ENCODE assay signal across 10 mouse cellular contexts in the genomic region with DNA sequence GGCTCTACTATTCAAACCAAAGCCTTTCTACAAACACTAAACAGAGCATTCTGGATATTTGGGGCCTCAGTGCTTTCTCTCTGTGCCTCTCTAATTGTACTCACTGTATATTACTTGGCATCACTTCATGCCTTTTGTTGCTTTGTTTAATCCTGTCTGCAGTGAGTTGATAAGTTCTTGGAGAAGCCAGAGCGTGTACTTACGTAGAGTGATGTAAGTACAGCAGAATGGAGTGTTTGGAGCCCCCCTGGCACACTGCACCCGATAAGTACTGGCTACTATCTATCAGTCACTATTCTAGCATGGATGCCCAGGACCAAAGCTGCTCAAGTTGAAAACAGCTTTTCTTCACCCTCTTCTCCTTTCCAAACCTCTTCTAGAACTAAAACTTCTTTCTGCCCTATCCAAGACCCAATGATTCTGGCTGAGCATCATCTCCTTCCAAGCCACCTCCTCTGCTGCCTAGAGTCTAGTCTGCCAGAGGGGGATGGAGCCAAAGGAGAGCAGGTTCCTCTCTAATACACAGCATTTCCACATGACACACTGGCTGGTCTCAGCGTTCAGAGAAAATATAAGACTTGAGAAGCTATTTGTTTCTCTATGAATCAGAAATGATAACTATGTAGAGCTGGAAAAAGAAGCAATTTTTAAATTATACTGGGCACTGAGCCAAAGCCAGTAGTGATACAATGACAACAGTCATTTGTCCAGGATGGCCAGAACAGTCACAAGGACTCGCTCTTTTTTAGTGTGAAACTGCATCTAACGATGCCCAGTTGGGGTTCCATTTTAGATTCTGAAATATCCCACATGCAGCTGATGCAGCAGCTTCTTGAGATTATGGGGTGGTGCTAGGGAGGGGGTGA. TPM values are rescaled to one million over a fixed set of nuclear protein-coding genes. Genes with fewer than 3 reads are reported as not detected.
DNase-seq lines count a peak whose midpoint lies in the region; ATAC-seq lines count a peak whose summit lies in the region.
"Had no signal": no experiment of that assay in that cellular context is flagged by ENCODE, and none has a peak within 500 bp of the region (broad histone marks: within the 10 kb centered on the region; RNA-seq: fewer than 3 reads in every experiment).

No protein-coding gene starts in this region.

- ATAC-seq in lung, embryonic 16.5 days (ENCODE audit: low read depth), result peak; percentile 31; the same call in 1 of the 2 replicates
- ATAC-seq in embryonic facial prominence, embryonic 13.5 days (ENCODE audit: insufficient number of reproducible peaks, insufficient read depth, low FRiP score, low TSS enrichment, low read depth), result no peak
- ATAC-seq in midbrain, embryonic 16.5 days, result no peak

- no peaks in the 10 kb centered on the region for H3K36me3 ChIP-seq in lung, embryonic 16.5 days (ENCODE audit: control insufficient read depth, insufficient read depth, low read length)
- no peaks in the 10 kb centered on the region for H3K36me3 ChIP-seq in embryonic facial prominence, embryonic 13.5 days
- no peaks in the 10 kb centered on the region for H3K36me3 ChIP-seq in midbrain, embryonic 16.5 days (ENCODE audit: control insufficient read depth, insufficient read depth, low read length)
- H3K36me3 ChIP-seq: midbrain, embryonic 12.5 days had no signal

- H3K27me3 ChIP-seq in lung, embryonic 16.5 days (ENCODE audit: control insufficient read depth, insufficient read depth, low read depth, low read length), result no peaks in the 10 kb centered on the region
- no peaks in the 10 kb centered on the region for H3K27me3 ChIP-seq in embryonic facial prominence, embryonic 13.5 days
- H3K27me3 ChIP-seq in midbrain, embryonic 16.5 days (ENCODE audit: control insufficient read depth, insufficient read depth, low read depth, low read length), result no peaks in the 10 kb centered on the region
- H3K27me3 ChIP-seq: midbrain, embryonic 12.5 days had no signal

- DNase-seq in heart, adult 11 months, result peak; percentile 79
- no peak for DNase-seq in heart, postnatal 10 days
- no peak for DNase-seq in lung, postnatal 25 days (ENCODE audit: low spot score)
- no peak for DNase-seq in ovary, postnatal 36 days (ENCODE audit: low spot score)
- no peak for DNase-seq in urinary bladder, postnatal 36 days (ENCODE audit: low spot score in 2 of 2)
- DNase-seq: kidney, adult 18-20 months had no signal

- no peak overlapping the region for H3K4me2 ChIP-seq in lung, embryonic 16.5 days (ENCODE audit: low read depth, low read length)
- no peak overlapping the region for H3K4me2 ChIP-seq in embryonic facial prominence, embryonic 13.5 days
- H3K4me2 ChIP-seq in midbrain, embryonic 16.5 days (ENCODE audit: low read length), result no peak overlapping the region
- H3K4me2 ChIP-seq: midbrain, embryonic 12.5 days had no signal

- intact Hi-C loops in heart, postnatal 10 days (cut with DNase I), result no loop called here

- H3K4me1 ChIP-seq in lung, embryonic 16.5 days (replicated peaks; ENCODE audit: control insufficient read depth, insufficient read depth, low read length), result peaks cover 35% of the 10 kb centered on the region
- peaks cover 40% of the 10 kb centered on the region for H3K4me1 ChIP-seq in embryonic facial prominence, embryonic 13.5 days
- H3K4me1 ChIP-seq in midbrain, embryonic 16.5 days (ENCODE audit: control insufficient read depth, insufficient read depth, low read length), result peaks cover 40% of the 10 kb centered on the region

- no peak overlapping the region for H3K9ac ChIP-seq in lung, embryonic 16.5 days (ENCODE audit: low read length)
- no peak overlapping the region for H3K9ac ChIP-seq in embryonic facial prominence, embryonic 13.5 days
- H3K9ac ChIP-seq in midbrain, embryonic 16.5 days (ENCODE audit: low read depth, low read length), result no peak overlapping the region
- H3K9ac ChIP-seq: midbrain, embryonic 12.5 days had no signal

- WGBS in lung, embryonic 16.5 days, result 42% methylated on average over 6 of the region's 6 CpGs
- WGBS in embryonic facial prominence, embryonic 13.5 days, result 81% methylated on average over 6 of the region's 6 CpGs
- WGBS in midbrain, embryonic 16.5 days, result 62% methylated on average over 6 of the region's 6 CpGs

- H3K27ac ChIP-seq in lung, embryonic 16.5 days (ENCODE audit: low read length), result no peak overlapping the region
- 0 out of 2 replicates have a peak overlapping the region, but pooled peaks have one; percentile 28 for H3K27ac ChIP-seq in embryonic facial prominence, embryonic 13.5 days
- peak overlapping the region; percentile 44 for H3K27ac ChIP-seq in midbrain, embryonic 16.5 days (ENCODE audit: low read length)

- no peaks in the 10 kb centered on the region for H3K9me3 ChIP-seq in lung, embryonic 16.5 days (ENCODE audit: control insufficient read depth, low read length)
- no peaks in the 10 kb centered on the region for H3K9me3 ChIP-seq in embryonic facial prominence, embryonic 13.5 days
- H3K9me3 ChIP-seq in midbrain, embryonic 16.5 days (replicated peaks; ENCODE audit: control insufficient read depth, low read length, poor library complexity, severe bottlenecking), result no peaks in the 10 kb centered on the region
- H3K9me3 ChIP-seq: midbrain, embryonic 12.5 days had no signal

- no peak overlapping the region for H3K4me3 ChIP-seq in lung, embryonic 16.5 days (ENCODE audit: low read length)
- H3K4me3 ChIP-seq in embryonic facial prominence, embryonic 13.5 days, result no peak overlapping the region
- no peak overlapping the region for H3K4me3 ChIP-seq in midbrain, embryonic 16.5 days (ENCODE audit: low read depth, low read length)
- H3K4me3 ChIP-seq: midbrain, embryonic 12.5 days had no signal

RNA-seq across cellular contexts. Expression of gene Tbxas1, which starts 28.6 kb away (rescaled TPM):
- 1 to 10 TPM; 1.0 to 1.4 TPM for total RNA-seq in heart, postnatal 10 days (2021)
- 3.9 and 4.1 TPM in 2 replicates for polyA plus RNA-seq in lung, embryonic 16.5 days (2015; fragmentation: Nextera tagmentation; extraction: Ambion mirVana)
- 1.1 and 2.5 TPM in 2 replicates for polyA plus RNA-seq in embryonic facial prominence, embryonic 13.5 days (2015; fragmentation: Nextera tagmentation; extraction: Ambion mirVana)
- 1.8 TPM in 2 replicates for polyA plus RNA-seq in midbrain, embryonic 16.5 days (2015; fragmentation: Nextera tagmentation; extraction: Ambion mirVana)

RNA-seq across cellular contexts. Expression of gene Hipk2, which starts 29.4 kb away (rescaled TPM):
- total RNA-seq in heart, postnatal 10 days (2021), result 10 to 100 TPM; 73.7 to 80.5 TPM
- 19.8 and 21.0 TPM in 2 replicates for polyA plus RNA-seq in lung, embryonic 16.5 days (2015; fragmentation: Nextera tagmentation; extraction: Ambion mirVana)
- polyA plus RNA-seq in embryonic facial prominence, embryonic 13.5 days (2015; fragmentation: Nextera tagmentation; extraction: Ambion mirVana), result 16.2 and 16.4 TPM in 2 replicates
- polyA plus RNA-seq in midbrain, embryonic 16.5 days (2015; fragmentation: Nextera tagmentation; extraction: Ambion mirVana), result 32.7 and 36.1 TPM in 2 replicates
